Mouse (Mus musculus): ENCODE measurements around the gene 3110082I17Rik. TPM values are rescaled to one million over a fixed set of nuclear protein-coding genes. Genes with fewer than 3 reads are reported as not detected.

The 3110082I17Rik gene
- total RNA-seq, 2 experiments from 2014 or later: 10.8 to 15.8 TPM

DNA sequence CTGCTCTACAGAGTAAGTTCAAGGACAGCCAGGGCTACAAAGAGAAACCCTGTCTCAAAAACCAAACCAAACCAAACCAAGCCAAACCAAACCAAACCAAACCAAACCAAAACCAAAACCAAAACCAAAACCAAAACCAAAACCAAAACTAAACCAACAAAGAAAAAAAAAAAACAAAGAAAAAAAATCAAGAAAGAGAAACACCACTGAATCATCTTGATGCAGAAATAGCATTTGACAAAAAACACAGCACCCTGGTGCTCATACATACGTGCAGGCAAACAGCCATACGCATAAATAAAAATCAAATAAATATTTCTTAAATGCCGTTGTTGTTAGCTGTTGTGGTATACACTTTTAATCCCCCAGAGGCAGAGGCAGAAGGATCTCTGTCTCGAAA lies 149.8 kb downstream of the 3110082I17Rik start:
- ATAC-seq (ENCODE audit: poor library complexity, severe bottlenecking): no peak

DNA sequence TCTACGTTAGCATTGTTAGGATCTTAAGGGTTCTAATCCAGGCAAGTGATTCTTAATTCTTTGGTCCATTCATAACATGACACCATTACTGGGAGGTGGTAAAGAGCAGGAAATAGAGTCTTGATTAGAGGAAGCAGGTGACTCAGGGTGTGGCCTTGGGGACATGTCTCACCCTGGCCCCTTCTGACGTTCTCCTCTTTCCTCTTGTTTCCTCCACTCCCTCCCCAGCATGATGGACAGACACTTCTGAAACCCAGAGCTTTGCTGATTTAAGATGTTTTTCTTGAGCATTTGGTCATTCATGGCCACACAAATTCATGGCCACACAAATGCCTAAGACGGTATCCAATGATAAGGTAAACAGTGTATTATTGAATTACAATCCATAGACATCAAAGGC lies 150.4 kb downstream of the 3110082I17Rik start:
- ATAC-seq (ENCODE audit: poor library complexity, severe bottlenecking): peak; percentile 95

Other genes starting within 250 kb of the 3110082I17Rik start
- 21.6 and 23.0 TPM in 2 replicates for gene Get4, start 208.2 kb downstream of the 3110082I17Rik start, total RNA-seq (2015)
- gene Get4, start 208.2 kb downstream of the 3110082I17Rik start, total RNA-seq (2017): 18.5 and 23.1 TPM in 2 replicates
- 42.5 and 43.9 TPM in 2 replicates for gene Adap1, start 134.9 kb downstream of the 3110082I17Rik start, total RNA-seq (2015)
- gene Adap1, start 134.9 kb downstream of the 3110082I17Rik start, total RNA-seq (2017): 56.9 and 61.1 TPM in 2 replicates
- 35.6 and 42.6 TPM in 2 replicates for gene Cox19, start 109.1 kb downstream of the 3110082I17Rik start, total RNA-seq (2015)
- gene Cox19, start 109.1 kb downstream of the 3110082I17Rik start, total RNA-seq (2017): 20.0 and 24.6 TPM in 2 replicates
- not detected in 2 replicates for gene Cyp2w1, start 107.9 kb downstream of the 3110082I17Rik start, total RNA-seq (2015)
- gene Cyp2w1, start 107.9 kb downstream of the 3110082I17Rik start, total RNA-seq (2017): not detected in 2 replicates
- 9.8 and 13.1 TPM in 2 replicates for gene Gpr146, start 82.8 kb downstream of the 3110082I17Rik start, total RNA-seq (2015)
- 9.6 and 14.8 TPM in 2 replicates for gene Gpr146, start 82.8 kb downstream of the 3110082I17Rik start, total RNA-seq (2017)
- gene C130050O18Rik, start 55.2 kb downstream of the 3110082I17Rik start, total RNA-seq (2015): 18.3 and 19.9 TPM in 2 replicates
- 16.6 and 19.7 TPM in 2 replicates for gene C130050O18Rik, start 55.2 kb downstream of the 3110082I17Rik start, total RNA-seq (2017)
- gene Gper1, start 37.4 kb downstream of the 3110082I17Rik start, total RNA-seq (2015): 0.07 TPM in 1 of 2 replicates, not detected in the other
- gene Gper1, start 37.4 kb downstream of the 3110082I17Rik start, total RNA-seq (2017): 0.22 TPM in 1 of 2 replicates, not detected in the other
- gene Zfand2a, start 24.0 kb upstream of the 3110082I17Rik start, total RNA-seq (2015): 11.4 and 14.9 TPM in 2 replicates
- gene Zfand2a, start 24.0 kb upstream of the 3110082I17Rik start, total RNA-seq (2017): 6.7 and 21.9 TPM in 2 replicates
- gene Uncx, start 83.0 kb upstream of the 3110082I17Rik start, total RNA-seq (2015): not detected in 2 replicates
- gene Uncx, start 83.0 kb upstream of the 3110082I17Rik start, total RNA-seq (2017): not detected in 2 replicates